Mouse (Mus musculus): ENCODE measurements around the gene Stk40. TPM values are rescaled to one million over a fixed set of nuclear protein-coding genes. Genes with fewer than 3 reads are reported as not detected.

Gene Stk40
- total and polyA plus RNA-seq, 3 experiments: 33.2 to 56.0 (median 43.0) TPM

GRCm38 (mm10) chr4:126123309-126124040 lies 19.7 kb downstream of the Stk40 start:
- DNase-seq: peak; percentile 43

- DNase-seq: no peak
Measured at GRCm38 (mm10) chr4:126130502-126130901, 26.7 kb downstream of the Stk40 start.

- peak; percentile 83 for DNase-seq
Measured at GRCm38 (mm10) chr4:126131290-126132121, 27.7 kb downstream of the Stk40 start.

GRCm38 (mm10) chr4:126132636-126133264 lies 29.0 kb downstream of the Stk40 start:
- no peak for DNase-seq

GRCm38 (mm10) chr4:126134236-126134635 lies 30.5 kb downstream of the Stk40 start:
- no peak for DNase-seq

GRCm38 (mm10) chr4:126134639-126135038 lies 30.9 kb downstream of the Stk40 start:
- DNase-seq: no peak

- DNase-seq: no peak
Measured at GRCm38 (mm10) chr4:126137773-126138172, 34.0 kb downstream of the Stk40 start.

- DNase-seq: peak; percentile 50
Measured at GRCm38 (mm10) chr4:126141021-126141420, 37.3 kb downstream of the Stk40 start.

- DNase-seq: no peak
Measured at GRCm38 (mm10) chr4:126145396-126145795, 41.6 kb downstream of the Stk40 start.

- DNase-seq: no peak
Measured at GRCm38 (mm10) chr4:126146974-126147532, 43.3 kb downstream of the Stk40 start.

GRCm38 (mm10) chr4:126147533-126148160 lies 43.9 kb downstream of the Stk40 start, which contains the start of gene Eva1b:
TSS of gene Eva1b (plus strand) at chr4:126147744.
- peak; percentile 68 for DNase-seq

- peak; percentile 81 for DNase-seq
Measured at GRCm38 (mm10) chr4:126148161-126148961, 44.6 kb downstream of the Stk40 start.

GRCm38 (mm10) chr4:126149041-126149676 lies 45.4 kb downstream of the Stk40 start:
- DNase-seq: no peak

- no peak for DNase-seq
Measured at GRCm38 (mm10) chr4:126149798-126150197, 46.0 kb downstream of the Stk40 start.

GRCm38 (mm10) chr4:126150297-126150948 lies 46.7 kb downstream of the Stk40 start:
- peak; percentile 76 for DNase-seq

GRCm38 (mm10) chr4:126150949-126151320 lies 47.2 kb downstream of the Stk40 start:
- DNase-seq: no peak

GRCm38 (mm10) chr4:126151701-126152440 lies 48.1 kb downstream of the Stk40 start:
- DNase-seq: no peak

- DNase-seq: peak; percentile 54
Measured at GRCm38 (mm10) chr4:126152864-126153263, 49.1 kb downstream of the Stk40 start.

GRCm38 (mm10) chr4:126155183-126155582 lies 51.4 kb downstream of the Stk40 start:
- no peak for DNase-seq

All from adrenal gland, adult 2 months (tissue).